In genomic region chr11:31555042-31555441, GRCm38 (mm10) we compare ENCODE assay signal across 9 mouse cellular contexts.
DNase-seq lines count a peak whose midpoint lies in the region.
"Had no signal": no experiment of that assay in that cellular context is flagged by ENCODE, and none has a peak within 500 bp of the region (broad histone marks: within the 10 kb centered on the region; RNA-seq: fewer than 3 reads in every experiment).

No protein-coding gene starts in this region.

- peak; percentile 59 for DNase-seq in 3134 (ENCODE audit: extremely low read depth, insufficient read length, low spot score)
- DNase-seq in Muller cell, postnatal 12 days (ENCODE audit: inconsistent ontology term) = peak; percentile 93
- peak; percentile 51 to 62 for DNase-seq in cerebellum, postnatal 36 days
- DNase-seq in kidney, adult 9 months = peak; percentile 86
- no peak for DNase-seq in urinary bladder, postnatal 4 days (ENCODE audit: low spot score in 2 of 2)
- no peak for DNase-seq in thymus, postnatal 4 days
- DNase-seq in thymus, adult 18-20 months = no peak
- DNase-seq: gastrocnemius, postnatal 36 days; right cerebral cortex, postnatal 14 days had no signal

Comparison
In these comparisons a context has a peak if more than half of its experiments do, and no peak if none do; other contexts are left out.
1. DNase-seq: peak in 3134 (single experiment), Muller cell, postnatal 12 days (single experiment), cerebellum, postnatal 36 days (2 of 2) and kidney, adult 9 months (single experiment); none in urinary bladder, postnatal 4 days (0 of 2), thymus, postnatal 4 days (single experiment) and thymus, adult 18-20 months (0 of 2).